Mouse (Mus musculus): ENCODE measurements at regions not wholly inside any gene's neighbourhood (a gene's known extent, or its start where the extent isn't known, plus 50 kb on each side); places are given as distances from the start of the nearest gene placed in this dataset.

DNA sequence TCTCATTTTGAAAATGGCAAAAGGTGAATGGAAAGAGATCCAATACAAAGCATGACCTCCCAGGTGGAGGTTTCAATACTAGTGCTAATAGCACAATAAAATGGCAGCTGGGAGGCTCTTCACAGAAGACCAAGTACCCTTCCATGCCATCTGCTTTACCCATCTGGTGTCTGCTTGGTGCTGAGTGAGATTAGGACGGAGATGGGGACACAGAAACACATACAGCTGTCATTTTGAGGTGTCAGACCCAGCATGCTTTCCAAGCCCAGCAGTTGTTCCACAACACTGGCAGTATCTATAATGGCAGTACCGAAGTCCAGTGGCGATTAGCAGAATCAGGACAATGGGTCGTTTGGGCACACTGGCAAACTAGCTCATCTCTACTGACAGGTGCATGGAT lies 118.9 kb upstream of the 1700064H15Rik start:
- H3K27me3 ChIP-seq (ENCODE audit: control insufficient read depth, insufficient read depth, low read length, poor library complexity, severe bottlenecking) = no peaks in the 10 kb centered on the region
- no peak overlapping the region for H3K4me3 ChIP-seq (ENCODE audit: low read depth, low read length)
- TF ChIP-seq POLR2A (IDR thresholded peaks at IDR 0.05; ENCODE audit: insufficient read depth, low read length) (no peak), EP300 (IDR thresholded peaks at IDR 0.05; ENCODE audit: insufficient read depth, low read depth, low read length) (no peak)
- no peaks in the 10 kb centered on the region for H3K4me1 ChIP-seq (ENCODE audit: control insufficient read depth, insufficient read depth, low read length)
- no peak overlapping the region for H3K9ac ChIP-seq (ENCODE audit: low read depth, poor library complexity, severe bottlenecking)
- no peaks in the 10 kb centered on the region for H3K36me3 ChIP-seq (ENCODE audit: control insufficient read depth, insufficient read depth, low read length, poor library complexity, severe bottlenecking)
- H3K9me3 ChIP-seq (replicated peaks; ENCODE audit: control insufficient read depth, insufficient read depth, low read length, poor library complexity, severe bottlenecking) = peaks cover 12% of the 10 kb centered on the region
- no peak overlapping the region for H3K27ac ChIP-seq (ENCODE audit: insufficient read depth, low read length)

GRCm38 (mm10) chr3:19751946-19752345 lies 123.5 kb upstream of the 1700064H15Rik start:
- no peaks in the 10 kb centered on the region for H3K36me3 ChIP-seq (ENCODE audit: control insufficient read depth, insufficient read depth, low read length, poor library complexity, severe bottlenecking)
- H3K4me1 ChIP-seq (ENCODE audit: control insufficient read depth, insufficient read depth, low read length) = no peaks in the 10 kb centered on the region
- no peak overlapping the region for H3K27ac ChIP-seq (ENCODE audit: insufficient read depth, low read length)
- H3K27me3 ChIP-seq (ENCODE audit: control insufficient read depth, insufficient read depth, low read length, poor library complexity, severe bottlenecking) = no peaks in the 10 kb centered on the region
- H3K9ac ChIP-seq (ENCODE audit: low read depth, poor library complexity, severe bottlenecking) = no peak overlapping the region
- TF ChIP-seq CTCF (IDR thresholded peaks at IDR 0.05; ENCODE audit: low read depth, low read length) = no peak
- no peak for TF ChIP-seq EP300 (IDR thresholded peaks at IDR 0.05; ENCODE audit: insufficient read depth, low read depth, low read length)
- no peak for TF ChIP-seq POLR2A (IDR thresholded peaks at IDR 0.05; ENCODE audit: insufficient read depth, low read length)
- H3K4me3 ChIP-seq (ENCODE audit: low read depth, low read length) = no peak overlapping the region
- no peaks in the 10 kb centered on the region for H3K9me3 ChIP-seq (replicated peaks; ENCODE audit: control insufficient read depth, insufficient read depth, low read length, poor library complexity, severe bottlenecking)

- Histone ChIP-seq H3K4me1 (ENCODE audit: control insufficient read depth, insufficient read depth, low read length) (no peaks in the 10 kb centered on the region), H3K9ac (ENCODE audit: low read depth, poor library complexity, severe bottlenecking) (no peak overlapping the region), H3K27me3 (ENCODE audit: control insufficient read depth, insufficient read depth, low read length, poor library complexity, severe bottlenecking) (no peaks in the 10 kb centered on the region), H3K27ac (ENCODE audit: insufficient read depth, low read length) (no peak overlapping the region), H3K9me3 (replicated peaks; ENCODE audit: control insufficient read depth, insufficient read depth, low read length, poor library complexity, severe bottlenecking) (no peaks in the 10 kb centered on the region), H3K36me3 (ENCODE audit: control insufficient read depth, insufficient read depth, low read length, poor library complexity, severe bottlenecking) (no peaks in the 10 kb centered on the region), H3K4me3 (ENCODE audit: low read depth, low read length) (no peak overlapping the region)
- TF ChIP-seq CTCF (IDR thresholded peaks at IDR 0.05; ENCODE audit: low read depth, low read length) (no peak), EP300 (IDR thresholded peaks at IDR 0.05; ENCODE audit: insufficient read depth, low read depth, low read length) (no peak), POLR2A (IDR thresholded peaks at IDR 0.05; ENCODE audit: insufficient read depth, low read length) (no peak)
These were observed 125.5 kb upstream of the 1700064H15Rik start for GRCm38 (mm10) chr3:19754011-19754410.

DNA sequence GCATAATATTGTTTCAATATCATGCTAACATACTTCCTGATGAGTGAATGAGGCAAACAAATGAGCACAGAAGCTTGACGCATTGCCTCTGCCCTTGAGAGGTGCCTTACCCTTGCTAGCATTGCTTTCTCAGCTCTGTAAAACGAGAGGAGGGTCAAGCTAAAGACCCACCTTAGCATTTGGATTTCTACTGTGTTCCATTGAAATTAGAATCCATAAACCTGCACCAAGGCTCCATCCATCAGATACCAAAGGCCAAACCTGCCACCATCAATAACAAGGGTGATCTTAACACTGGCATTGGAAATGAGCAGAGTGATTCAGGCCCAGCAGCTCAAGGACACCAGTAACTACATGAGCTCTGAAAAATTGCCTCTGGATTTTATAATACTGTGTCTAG lies 126.2 kb upstream of the 1700064H15Rik start:
- Histone ChIP-seq H3K4me3 (ENCODE audit: low read depth, low read length) (no peak overlapping the region), H3K36me3 (ENCODE audit: control insufficient read depth, insufficient read depth, low read length, poor library complexity, severe bottlenecking) (no peaks in the 10 kb centered on the region)
- TF ChIP-seq POLR2A (IDR thresholded peaks at IDR 0.05; ENCODE audit: insufficient read depth, low read length) (no peak), CTCF (IDR thresholded peaks at IDR 0.05; ENCODE audit: low read depth, low read length) (no peak)

DNA sequence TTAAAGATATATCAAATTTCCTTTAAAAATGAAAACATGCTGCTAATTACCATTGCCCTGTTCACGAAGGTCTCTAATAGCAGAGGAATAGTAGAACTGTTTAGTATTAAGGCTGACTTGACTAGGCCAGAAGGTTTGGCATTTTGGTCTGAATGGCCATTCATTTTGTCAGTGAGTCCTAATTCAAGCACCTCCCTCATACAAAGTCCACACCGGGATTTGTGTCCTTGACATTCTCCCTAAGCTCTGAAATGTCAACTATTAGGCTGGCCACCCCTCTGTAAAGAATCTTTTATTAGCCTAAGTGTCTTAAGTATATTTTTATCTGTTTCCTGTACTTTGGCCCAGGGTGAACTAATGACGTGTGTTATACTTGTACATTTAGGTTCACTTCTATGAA lies 126.7 kb upstream of the 1700064H15Rik start:
- H3K27me3 ChIP-seq (ENCODE audit: control insufficient read depth, insufficient read depth, low read length, poor library complexity, severe bottlenecking) = no peaks in the 10 kb centered on the region
- H3K4me3 ChIP-seq (ENCODE audit: low read depth, low read length) = no peak overlapping the region
- no peak overlapping the region for H3K9ac ChIP-seq (ENCODE audit: low read depth, poor library complexity, severe bottlenecking)
- no peaks in the 10 kb centered on the region for H3K4me1 ChIP-seq (ENCODE audit: control insufficient read depth, insufficient read depth, low read length)
- no peak overlapping the region for H3K27ac ChIP-seq (ENCODE audit: insufficient read depth, low read length)
- no peak for TF ChIP-seq POLR2A (IDR thresholded peaks at IDR 0.05; ENCODE audit: insufficient read depth, low read length)
- TF ChIP-seq CTCF (IDR thresholded peaks at IDR 0.05; ENCODE audit: low read depth, low read length) = no peak
- no peak for TF ChIP-seq EP300 (IDR thresholded peaks at IDR 0.05; ENCODE audit: insufficient read depth, low read depth, low read length)
- H3K9me3 ChIP-seq (replicated peaks; ENCODE audit: control insufficient read depth, insufficient read depth, low read length, poor library complexity, severe bottlenecking) = no peaks in the 10 kb centered on the region
- no peaks in the 10 kb centered on the region for H3K36me3 ChIP-seq (ENCODE audit: control insufficient read depth, insufficient read depth, low read length, poor library complexity, severe bottlenecking)

More for the DNA sequence above, 126.2 kb upstream of the 1700064H15Rik start:
- Histone ChIP-seq H3K4me1 (ENCODE audit: control insufficient read depth, insufficient read depth, low read length) (no peaks in the 10 kb centered on the region), H3K9me3 (replicated peaks; ENCODE audit: control insufficient read depth, insufficient read depth, low read length, poor library complexity, severe bottlenecking) (no peaks in the 10 kb centered on the region), H3K27ac (ENCODE audit: insufficient read depth, low read length) (no peak overlapping the region), H3K27me3 (ENCODE audit: control insufficient read depth, insufficient read depth, low read length, poor library complexity, severe bottlenecking) (no peaks in the 10 kb centered on the region), H3K9ac (ENCODE audit: low read depth, poor library complexity, severe bottlenecking) (no peak overlapping the region)

DNA sequence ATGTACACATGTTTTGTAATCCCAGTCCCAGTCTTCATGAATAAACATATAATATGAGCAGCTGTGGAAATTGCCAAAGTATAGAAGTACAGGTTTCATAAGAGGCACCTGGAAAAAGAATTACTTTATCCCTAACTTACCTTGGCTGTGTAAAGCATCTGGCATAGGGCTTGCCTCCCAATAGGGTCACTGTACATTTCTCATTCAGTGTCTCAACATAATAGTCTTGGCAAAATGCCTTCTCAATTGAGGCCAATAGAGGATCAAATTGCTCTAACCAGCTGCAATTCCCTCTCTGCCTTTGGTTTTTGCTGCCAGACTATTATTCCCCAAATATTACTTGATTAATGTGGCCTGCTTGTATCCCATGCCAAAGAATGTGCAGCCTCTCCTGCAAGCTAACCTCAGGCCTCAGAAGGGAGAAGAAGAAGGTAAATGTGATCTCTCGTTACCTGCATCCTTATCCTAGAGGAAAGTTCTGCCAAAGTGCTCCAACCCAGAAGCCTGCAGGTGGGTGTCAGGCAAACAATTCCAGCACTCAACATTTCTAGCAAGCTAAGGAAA lies 158.2 kb upstream of the Cp start:
- no peak overlapping the region for H3K4me3 ChIP-seq (ENCODE audit: low read depth, low read length)
- no peaks in the 10 kb centered on the region for H3K27me3 ChIP-seq (ENCODE audit: control insufficient read depth, insufficient read depth, low read length, poor library complexity, severe bottlenecking)
- no peaks in the 10 kb centered on the region for H3K9me3 ChIP-seq (replicated peaks; ENCODE audit: control insufficient read depth, insufficient read depth, low read length, poor library complexity, severe bottlenecking)
- no peak overlapping the region for H3K9ac ChIP-seq (ENCODE audit: low read depth, poor library complexity, severe bottlenecking)
- H3K27ac ChIP-seq (ENCODE audit: insufficient read depth, low read length) = no peak overlapping the region
- H3K4me1 ChIP-seq (ENCODE audit: control insufficient read depth, insufficient read depth, low read length) = no peaks in the 10 kb centered on the region
- TF ChIP-seq CTCF (IDR thresholded peaks at IDR 0.05; ENCODE audit: low read depth, low read length) (no peak), POLR2A (IDR thresholded peaks at IDR 0.05; ENCODE audit: insufficient read depth, low read length) (no peak), EP300 (IDR thresholded peaks at IDR 0.05; ENCODE audit: insufficient read depth, low read depth, low read length) (no peak)
- no peaks in the 10 kb centered on the region for H3K36me3 ChIP-seq (ENCODE audit: control insufficient read depth, insufficient read depth, low read length, poor library complexity, severe bottlenecking)

Measured in ES-Bruce4 (cell line).